Mouse (Mus musculus) midbrain, embryonic 11.5 days (tissue): Measurements from ENCODE around the gene Krtap19-2. TPM values are rescaled to one million over a fixed set of nuclear protein-coding genes. Genes with fewer than 3 reads are reported as not detected.

Experiments used
- ATAC-seq: fragments of 200-750 bp; cut with Nextera tagmentation; 2 replicates; pipeline ENCODE4 v1.8.0; 2017; ENCODE audit warnings: moderate TSS enrichment, moderate library complexity; ENCODE audit not compliant: low FRiP score
- DNase-seq: peaks from one replicate; pipeline ENCODE4 v3.0.0; 2015; ENCODE audit warnings: low spot score; ENCODE audit errors: missing footprints
- H3K27ac ChIP-seq: fragments of 300-500 bp; sonication (generic); 2 replicates; pipeline ENCODE4 v1.5.1; 2014; ENCODE audit warnings: low read depth, low read length
- H3K27me3 ChIP-seq: fragments of 300-500 bp; sonication (generic); 2 replicates; pipeline ENCODE4 v1.6.1; 2014; ENCODE audit warnings: mild to moderate bottlenecking, low read length, moderate library complexity, mixed read lengths; ENCODE audit not compliant: control insufficient read depth, insufficient read depth
- H3K36me3 ChIP-seq: fragments of 300-500 bp; sonication (generic); 2 replicates; pipeline ENCODE4 v1.6.1; 2014; ENCODE audit warnings: mild to moderate bottlenecking, low read length, moderate library complexity, mixed read lengths; ENCODE audit not compliant: control insufficient read depth, insufficient read depth
- H3K4me1 ChIP-seq: fragments of 300-500 bp; sonication (generic); 2 replicates; pipeline ENCODE4 v1.6.1; 2014; ENCODE audit warnings: low read length; ENCODE audit not compliant: control insufficient read depth, insufficient read depth
- H3K4me2 ChIP-seq: fragments of 300-500 bp; sonication (generic); 2 replicates; pipeline ENCODE4 v1.6.1; 2014; ENCODE audit warnings: mild to moderate bottlenecking, moderate library complexity
- H3K4me3 ChIP-seq: fragments of 300-500 bp; sonication (generic); 2 replicates; pipeline ENCODE4 v1.5.1; 2014; ENCODE audit warnings: low read depth, low read length
- H3K9ac ChIP-seq: fragments of 300-500 bp; sonication (generic); 2 replicates; pipeline ENCODE4 v1.6.1; 2014; ENCODE audit warnings: low read length
- H3K9me3 ChIP-seq: fragments of 300-500 bp; sonication (generic); 2 replicates; pipeline ENCODE4 v1.6.1; 2016; ENCODE audit warnings: low read length; ENCODE audit not compliant: control insufficient read depth
- WGBS: fragments of 180-500 bp; shearing (Covaris S2); extraction: QIAGEN DNeasy Blood & Tissue Kit; methylation state at CpG from one replicate; pipeline ENCODE4 v1.1.7; 2014; 5-methylcytosine and 5-hydroxymethylcytosine counted together
- polyA plus RNA-seq: library from polyadenylated mRNA; unstranded; fragments of >200 nt; fragmentation: Nextera tagmentation; extraction: Ambion mirVana; gene quantifications from 2 replicates; pipeline ENCODE4 v1.2.1, GENCODE M21; 2014

Gene Krtap19-2
- polyA plus RNA-seq, result not detected in 2 replicates

GRCm38 (mm10) chr16:88874169-88874568 is at the start of gene Krtap19-2:
TSS of gene Krtap19-2 (minus strand) at chr16:88874269.
- 88% methylated on average over 3 of the region's 3 CpGs for WGBS
- no peak for ATAC-seq

GRCm38 (mm10) chr16:88896357-88896756 is 22.3 kb upstream of the Krtap19-2 start, which contains the start of gene Krtap19-5:
TSS of gene Krtap19-5 (minus strand) at chr16:88896457.
- ATAC-seq (no peak), DNase-seq (no peak)
- Histone ChIP-seq H3K27me3 (no peaks in the 10 kb centered on the region), H3K9ac (no peak within 1 kb of the TSS), H3K9me3 (no peaks in the 10 kb centered on the region), H3K4me3 (no peak within 1 kb of the TSS), H3K36me3 (no peaks in the 10 kb centered on the region), H3K4me1 (no peaks in the 10 kb centered on the region), H3K27ac (no peak within 1 kb of the TSS), H3K4me2 (no peak within 1 kb of the TSS)
- 99% methylated on average over 6 of the region's 6 CpGs for WGBS

More at GRCm38 (mm10) chr16:88874169-88874568, at the start of gene Krtap19-2:
- Histone ChIP-seq H3K27ac (no peak within 1 kb of the TSS), H3K4me2 (no peak within 1 kb of the TSS), H3K9ac (no peak within 1 kb of the TSS), H3K36me3 (no peaks in the 10 kb centered on the region), H3K27me3 (no peaks in the 10 kb centered on the region), H3K9me3 (no peaks in the 10 kb centered on the region), H3K4me3 (no peak within 1 kb of the TSS), H3K4me1 (no peaks in the 10 kb centered on the region)
- DNase-seq, result no peak

- WGBS, result 88% methylated on average over 6 of the region's 6 CpGs
- H3K27me3 ChIP-seq, result no peaks in the 10 kb centered on the region
- DNase-seq (no peak), ATAC-seq (no peak)
- no peak overlapping the region for H3K27ac ChIP-seq
- H3K4me1 ChIP-seq, result no peaks in the 10 kb centered on the region
- no peaks in the 10 kb centered on the region for H3K9me3 ChIP-seq
- no peaks in the 10 kb centered on the region for H3K36me3 ChIP-seq
- no peak overlapping the region for H3K4me3 ChIP-seq
- H3K9ac ChIP-seq, result no peak overlapping the region
- H3K4me2 ChIP-seq, result no peak overlapping the region
These were observed 12.8 kb upstream of the Krtap19-2 start for GRCm38 (mm10) chr16:88886870-88887269.

- no peak within 1 kb of the TSS for H3K27ac ChIP-seq
- H3K4me3 ChIP-seq, result no peak within 1 kb of the TSS
- ATAC-seq (no peak), DNase-seq (no peak)
- H3K9ac ChIP-seq, result no peak within 1 kb of the TSS
- H3K4me2 ChIP-seq, result no peak within 1 kb of the TSS
- no peaks in the 10 kb centered on the region for H3K36me3 ChIP-seq
- WGBS, result 93% methylated on average over 5 of the region's 5 CpGs
- H3K9me3 ChIP-seq, result no peaks in the 10 kb centered on the region
- H3K27me3 ChIP-seq, result no peaks in the 10 kb centered on the region
- H3K4me1 ChIP-seq, result no peaks in the 10 kb centered on the region
These were observed 10.9 kb upstream of the Krtap19-2 start, which contains the start of gene Krtap19-4 for GRCm38 (mm10) chr16:88884989-88885388. TSS of gene Krtap19-4 (minus strand) at chr16:88885089.

- DNase-seq (no peak), ATAC-seq (no peak)
- no peaks in the 10 kb centered on the region for H3K27me3 ChIP-seq
- H3K4me1 ChIP-seq, result no peaks in the 10 kb centered on the region
- H3K9ac ChIP-seq, result no peak within 1 kb of the TSS
- WGBS, result 87% methylated on average over 2 of the region's 2 CpGs
- no peak within 1 kb of the TSS for H3K4me3 ChIP-seq
- no peak within 1 kb of the TSS for H3K4me2 ChIP-seq
- H3K27ac ChIP-seq, result no peak within 1 kb of the TSS
- no peaks in the 10 kb centered on the region for H3K9me3 ChIP-seq
- no peaks in the 10 kb centered on the region for H3K36me3 ChIP-seq
These were observed 3.9 kb upstream of the Krtap19-2 start, which contains the start of gene Krtap19-3 for GRCm38 (mm10) chr16:88877938-88878337. TSS of gene Krtap19-3 (minus strand) at chr16:88878038.

- Histone ChIP-seq H3K36me3 (no peaks in the 10 kb centered on the region), H3K27ac (no peak within 1 kb of the TSS), H3K4me2 (no peak within 1 kb of the TSS), H3K9me3 (no peaks in the 10 kb centered on the region), H3K4me1 (no peaks in the 10 kb centered on the region), H3K27me3 (no peaks in the 10 kb centered on the region), H3K9ac (no peak within 1 kb of the TSS), H3K4me3 (no peak within 1 kb of the TSS)
- WGBS, result 90% methylated on average over 6 of the region's 6 CpGs
- ATAC-seq, result no peak
- no peak for DNase-seq
These were observed 4.8 kb downstream of the Krtap19-2 start, which contains the start of gene Krtap19-1 for GRCm38 (mm10) chr16:88869311-88869710. TSS of gene Krtap19-1 (minus strand) at chr16:88869411.

- H3K4me3 ChIP-seq, result no peak overlapping the region
- H3K27me3 ChIP-seq, result no peaks in the 10 kb centered on the region
- WGBS, result 91% methylated on average over 4 of the region's 4 CpGs
- H3K36me3 ChIP-seq, result no peaks in the 10 kb centered on the region
- no peaks in the 10 kb centered on the region for H3K9me3 ChIP-seq
- ATAC-seq (no peak), DNase-seq (no peak)
- no peak overlapping the region for H3K9ac ChIP-seq
- no peak overlapping the region for H3K4me2 ChIP-seq
- H3K4me1 ChIP-seq, result no peaks in the 10 kb centered on the region
- H3K27ac ChIP-seq, result no peak overlapping the region
These were observed 9.1 kb downstream of the Krtap19-2 start for GRCm38 (mm10) chr16:88864887-88865407.

- Histone ChIP-seq H3K9ac (no peak overlapping the region), H3K4me2 (no peak overlapping the region), H3K27me3 (no peaks in the 10 kb centered on the region), H3K27ac (no peak overlapping the region), H3K36me3 (no peaks in the 10 kb centered on the region), H3K4me1 (no peaks in the 10 kb centered on the region), H3K9me3 (no peaks in the 10 kb centered on the region), H3K4me3 (no peak overlapping the region)
- DNase-seq, result peak; percentile 85
- peak; percentile 54; the same call in 1 of the 2 replicates for ATAC-seq
- 14% methylated on average over 5 of the region's 5 CpGs for WGBS
These were observed 22.6 kb downstream of the Krtap19-2 start for GRCm38 (mm10) chr16:88851450-88851849.

GRCm38 (mm10) chr16:88848558-88848957 is 25.5 kb downstream of the Krtap19-2 start:
- DNase-seq (no peak), ATAC-seq (no peak)
- H3K27ac ChIP-seq, result no peak overlapping the region
- 79% methylated on average over 4 of the region's 4 CpGs for WGBS
- no peak overlapping the region for H3K4me3 ChIP-seq
- no peaks in the 10 kb centered on the region for H3K36me3 ChIP-seq
- no peak overlapping the region for H3K4me2 ChIP-seq
- H3K9ac ChIP-seq, result no peak overlapping the region
- no peaks in the 10 kb centered on the region for H3K27me3 ChIP-seq
- H3K4me1 ChIP-seq, result no peaks in the 10 kb centered on the region
- no peaks in the 10 kb centered on the region for H3K9me3 ChIP-seq
